Mouse (Mus musculus): Measurements from ENCODE around the gene Rcc2. TPM values are rescaled to one million over a fixed set of nuclear protein-coding genes. Genes with fewer than 3 reads are reported as not detected.

Gene Rcc2
- 100 to 1,000 TPM; 177 to 182 TPM for total RNA-seq (2023)

DNA sequence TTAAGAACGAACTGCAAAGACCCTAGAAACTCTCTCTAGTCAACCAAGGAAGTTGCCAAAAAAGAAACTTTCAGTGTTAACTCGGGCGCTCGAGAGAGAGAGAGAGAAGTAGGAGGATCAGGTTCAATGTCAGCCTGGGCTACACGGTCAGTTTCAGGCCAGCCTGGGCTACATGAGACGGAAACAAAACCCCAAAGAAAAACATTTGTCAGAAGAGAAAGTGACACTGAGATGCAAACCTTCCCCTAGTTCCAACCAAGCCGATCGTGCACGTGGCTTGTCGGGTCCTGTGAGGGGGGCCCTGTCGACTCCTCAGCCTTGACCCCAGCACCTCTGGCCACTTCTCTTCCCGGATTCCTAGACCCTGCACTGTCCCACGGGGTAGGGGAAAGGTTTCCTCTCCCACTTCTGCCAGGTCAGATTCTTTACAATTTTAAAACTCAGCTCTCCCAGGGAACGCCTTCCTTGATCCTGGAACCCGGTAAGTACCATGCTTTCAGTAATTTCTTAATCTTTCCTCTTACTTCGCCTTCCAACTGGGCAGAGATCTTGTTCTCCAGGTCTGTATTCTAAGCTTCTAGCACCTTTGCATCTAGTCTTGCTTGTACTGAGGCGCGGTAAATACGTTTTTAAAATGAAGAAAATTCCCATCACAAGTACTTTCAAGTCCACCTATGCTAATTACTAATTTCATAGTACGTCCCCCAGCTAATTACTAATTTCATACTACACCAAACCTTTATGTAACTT, at the start of gene Rcc2:
Gene Rcc2 (plus strand): TSS at position 273 of the 750 bp plus-strand sequence.

GRCm38 (mm10) chr4:140665760-140666159, 34.6 kb upstream of the Rcc2 start, which contains the start of gene Arhgef10l:
TSS of gene Arhgef10l (minus strand) at chr4:140666012.

GRCm38 (mm10) chr4:140742543-140742942, 42.2 kb downstream of the Rcc2 start, which contains the start of gene Padi6:
TSS of gene Padi6 (minus strand) at chr4:140742643.

Other genes with a start within 250 kb of the Rcc2 start
- gene Arhgef10l, start 34.5 kb upstream of the Rcc2 start, total RNA-seq (2023) = under 1 TPM; 0.32 to 0.71 TPM
- gene Padi6, start 42.1 kb downstream of the Rcc2 start, total RNA-seq (2023) = not detected
- gene Padi4, start 73.7 kb downstream of the Rcc2 start, total RNA-seq (2023) = under 1 TPM; 0.44 to 0.90 TPM
- not detected for gene Padi3, start 110.1 kb downstream of the Rcc2 start, total RNA-seq (2023)
- not detected for gene Padi1, start 145.2 kb downstream of the Rcc2 start, total RNA-seq (2023)
- gene Padi2, start 205.8 kb downstream of the Rcc2 start, total RNA-seq (2023) = 10 to 100 TPM; 12.2 to 12.3 TPM

All from B cell, adult 67 days (primary cell).